Mouse (Mus musculus): ENCODE measurements around the gene Gga1.

GRCm38 (mm10) chr15:78912040-78912439, 35.0 kb downstream of the Gga1 start:
- TF ChIP-seq CTCF (IDR thresholded peaks at IDR 0.05; ENCODE audit: control insufficient read depth, insufficient read depth, low read length), result peak; percentile 47
- TF ChIP-seq POLR2A (IDR thresholded peaks at IDR 0.05; ENCODE audit: borderline replicate concordance, control insufficient read depth, low read depth, low read length), result no peak
